Mouse (Mus musculus): ENCODE results near the gene Csf3.
A peak's percentile ranks its signal among the peaks of the same experiment; 100 is the strongest.

Gene Csf3

DNA sequence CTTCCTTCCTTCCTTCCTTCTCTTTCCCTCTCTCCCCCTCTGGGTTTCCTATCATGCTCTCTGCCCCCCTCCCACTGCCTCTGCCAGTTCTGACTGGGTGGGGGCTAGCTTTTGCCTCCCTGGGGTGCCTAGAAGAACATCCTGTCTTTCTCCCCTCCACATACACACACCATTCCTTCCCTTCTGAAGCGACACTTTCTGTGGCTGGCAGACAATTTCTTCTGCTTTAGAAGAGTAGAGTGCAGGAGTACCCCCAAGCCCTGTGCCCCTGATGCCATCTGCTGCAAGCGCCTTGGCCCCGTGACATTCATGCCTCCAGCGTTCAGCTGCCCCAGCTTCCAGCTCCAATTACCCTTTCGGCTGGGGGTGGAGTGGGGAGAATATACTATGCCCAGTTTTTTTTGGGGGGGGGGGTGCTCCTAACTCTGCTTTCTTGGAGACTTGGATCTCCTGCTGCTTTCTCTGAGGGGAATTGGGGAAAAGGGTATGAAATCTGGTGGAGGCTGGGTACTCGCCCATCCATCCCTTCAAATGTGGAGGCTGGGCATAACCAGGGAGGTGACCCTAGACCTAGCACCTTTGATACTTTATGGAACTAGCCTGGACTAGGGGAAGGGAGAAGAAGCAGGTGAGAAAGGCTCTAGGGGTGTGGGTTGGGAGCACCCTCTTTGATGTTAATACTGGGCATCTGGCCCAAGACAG, 46.9 kb downstream of the Csf3 start:
- peak in 1 of 2 experiments; percentile 22 for DNase-seq (ENCODE audit: low spot score in 2 of 2)

DNA sequence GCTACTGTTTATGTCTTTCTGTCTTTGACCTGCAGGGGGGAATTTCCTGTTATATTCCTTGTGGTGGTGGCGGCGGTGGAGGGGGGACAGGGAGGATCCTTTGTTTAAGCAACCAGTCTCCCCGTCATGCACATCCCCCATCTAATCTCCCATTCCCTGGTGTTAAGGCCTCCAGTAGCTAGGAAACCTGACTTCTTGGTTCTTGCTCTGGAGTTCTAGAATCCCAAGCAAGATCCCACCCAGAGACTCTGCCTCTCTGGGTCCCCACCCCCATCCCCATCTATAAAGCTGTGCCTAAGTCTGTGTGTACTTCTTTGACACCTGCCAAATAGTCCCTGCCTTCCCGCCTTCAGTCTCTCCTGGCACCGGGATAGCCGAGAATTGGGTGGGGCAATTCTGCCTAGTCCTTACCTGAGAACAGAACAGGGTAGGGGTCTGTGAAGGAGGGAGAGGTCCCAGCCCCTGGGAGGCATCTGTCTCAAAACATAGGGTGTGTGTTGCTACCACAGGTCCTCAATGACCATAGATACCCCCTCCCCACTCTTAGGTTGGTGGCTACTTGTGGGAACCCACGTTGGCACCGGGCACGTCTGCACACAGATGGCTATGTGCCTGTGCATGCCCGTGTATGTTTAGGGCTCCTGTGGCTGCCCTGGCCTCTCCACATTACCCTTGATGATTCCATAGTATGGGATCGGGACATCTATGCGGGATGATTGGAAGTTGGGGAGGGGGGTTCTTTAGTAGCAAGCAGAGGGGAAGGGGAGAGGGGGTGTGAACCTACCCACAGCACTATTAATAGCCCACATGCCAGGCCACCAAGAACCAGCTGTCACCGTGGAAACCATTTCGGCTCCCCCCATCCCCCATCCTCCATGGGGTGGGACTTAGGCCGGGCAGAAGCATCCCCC, 47.7 kb downstream of the Csf3 start:
- no peak for DNase-seq (ENCODE audit: low spot score in 2 of 2)

DNA sequence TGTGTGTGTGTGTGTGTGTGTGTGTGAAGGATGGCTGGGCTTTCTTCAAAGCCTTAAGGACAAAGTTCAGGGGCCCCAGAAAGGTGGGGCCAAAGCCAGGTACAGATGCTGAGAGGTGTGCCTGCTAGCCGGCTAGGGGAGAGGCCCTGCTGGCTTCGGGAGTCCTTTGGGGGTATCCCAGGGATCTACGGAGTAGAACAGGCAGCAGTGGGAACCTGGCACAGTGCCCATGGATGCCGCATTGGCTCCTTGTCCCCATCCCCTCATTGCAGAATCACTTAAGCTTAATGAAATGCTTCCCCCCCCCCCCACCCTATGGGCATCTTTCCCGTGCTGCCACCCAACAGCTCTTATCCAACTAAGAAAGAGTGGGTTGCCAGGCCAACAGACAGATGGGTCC, 48.7 kb downstream of the Csf3 start:
- DNase-seq (ENCODE audit: low spot score in 2 of 2), result no peak

DNA sequence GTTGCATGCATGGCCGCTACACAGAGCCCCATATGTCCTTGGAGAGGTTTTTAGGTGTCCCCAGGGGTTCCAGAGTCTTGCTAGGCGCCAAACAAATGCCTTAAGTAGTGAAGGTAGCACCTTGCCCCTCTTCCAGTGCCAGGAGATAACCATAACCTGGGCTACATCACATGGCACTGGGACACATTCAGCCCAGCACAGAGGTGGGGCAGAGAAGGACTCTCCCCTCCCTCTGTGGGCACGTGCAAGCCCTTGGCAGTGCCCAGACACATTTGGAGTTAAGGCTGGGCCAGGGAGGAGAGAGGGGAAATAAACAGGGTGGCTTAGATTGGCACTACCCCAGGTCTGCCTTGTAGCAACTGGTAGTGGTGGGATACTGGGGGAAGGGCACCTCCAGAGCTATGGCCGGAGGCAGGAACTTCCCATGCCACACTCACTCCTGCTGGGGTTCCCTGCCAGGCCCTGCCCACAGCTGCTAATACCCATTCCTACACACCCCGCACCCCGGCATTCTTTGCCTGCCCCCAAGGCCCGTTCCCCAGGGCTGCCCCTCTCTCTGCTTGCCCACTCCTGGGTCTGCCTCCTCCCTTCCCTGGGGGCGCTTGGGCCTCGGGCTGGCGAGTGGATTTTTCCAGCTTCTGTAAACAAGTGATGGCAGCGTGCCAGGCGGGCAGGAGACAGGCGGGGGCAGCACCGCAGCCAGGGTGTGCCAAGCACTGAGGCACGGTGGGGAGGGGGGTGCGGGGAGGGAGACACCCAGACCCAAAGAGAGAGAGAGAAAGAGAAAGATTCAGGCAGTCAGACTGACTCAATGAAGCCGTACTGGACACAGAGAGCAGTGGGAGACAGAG, 49.5 kb downstream of the Csf3 start:
- DNase-seq (ENCODE audit: low spot score in 2 of 2), result no peak

DNA sequence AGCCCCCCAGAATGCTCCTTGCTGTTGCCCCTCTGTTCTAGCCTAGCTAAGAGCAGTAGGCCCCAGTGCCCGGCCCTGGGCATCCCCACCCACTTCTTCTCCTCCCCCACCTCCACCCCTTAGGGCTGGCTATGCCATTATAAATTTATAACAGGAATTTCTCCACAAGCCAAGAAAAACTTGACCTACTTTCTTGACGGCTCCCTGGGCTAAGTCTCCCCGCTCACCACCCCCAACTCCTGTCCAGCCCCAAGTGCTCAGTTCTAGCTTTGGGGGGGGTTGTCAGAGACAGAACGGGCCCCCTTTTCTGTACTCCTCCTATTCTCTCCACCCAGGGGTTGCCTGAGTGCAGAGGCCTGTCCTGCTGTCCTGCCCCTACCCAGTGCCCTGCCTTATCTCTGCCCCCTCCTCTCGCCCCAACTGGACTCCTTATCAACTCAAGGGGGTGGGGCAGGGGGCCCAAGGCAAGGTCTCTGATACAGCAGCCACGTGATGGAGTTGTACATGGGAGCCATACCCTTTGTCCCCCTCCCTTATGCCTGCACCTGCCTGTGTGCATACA, 50.2 kb downstream of the Csf3 start:
- no peak for DNase-seq (ENCODE audit: low spot score in 2 of 2)

DNA sequence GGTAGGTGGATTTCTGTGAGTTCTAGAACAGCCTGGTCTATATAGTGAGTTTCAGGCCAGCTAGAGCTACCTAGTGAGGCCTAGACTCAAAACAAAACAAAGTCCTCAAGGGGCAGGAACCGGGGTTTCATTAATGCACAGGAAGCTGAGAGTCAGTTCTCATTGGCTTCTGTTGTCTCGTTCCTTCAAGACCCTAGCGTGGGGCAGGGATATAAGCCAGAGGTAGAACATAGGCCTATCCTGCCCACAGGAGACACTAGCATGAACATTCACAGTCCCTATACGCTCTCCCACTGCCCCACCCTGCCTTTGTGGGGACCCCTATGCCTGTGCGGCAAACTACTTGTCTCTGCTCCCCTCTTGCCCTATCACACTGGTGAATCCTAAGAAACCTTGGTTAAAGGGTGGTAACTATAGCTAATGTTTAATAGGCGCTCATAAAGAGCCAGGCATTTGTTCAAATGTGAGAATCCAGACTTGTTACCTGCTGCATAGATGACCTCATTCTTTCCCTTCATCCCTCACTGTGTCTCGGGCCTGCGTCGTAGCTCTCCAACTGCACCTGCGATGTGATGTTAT, 51.6 kb downstream of the Csf3 start:
- no peak for DNase-seq (ENCODE audit: low spot score in 2 of 2)
